Mouse (Mus musculus) right cerebral cortex, adult 18-20 months (tissue): ENCODE results near the gene Cstf2t.
A peak's percentile ranks its signal among the peaks of the same experiment; 100 is the strongest.

Experiments used
- DNase-seq: peaks from one replicate; pipeline ENCODE4 v3.0.0; 2022; ENCODE audit warnings: mixed read lengths

Gene Cstf2t

GRCm38 (mm10) chr19:31082662-31083429, at the start of gene Cstf2t:
Cstf2t (plus strand) TSS chr19:31082837.
- peak; percentile 100 for DNase-seq

DNA sequence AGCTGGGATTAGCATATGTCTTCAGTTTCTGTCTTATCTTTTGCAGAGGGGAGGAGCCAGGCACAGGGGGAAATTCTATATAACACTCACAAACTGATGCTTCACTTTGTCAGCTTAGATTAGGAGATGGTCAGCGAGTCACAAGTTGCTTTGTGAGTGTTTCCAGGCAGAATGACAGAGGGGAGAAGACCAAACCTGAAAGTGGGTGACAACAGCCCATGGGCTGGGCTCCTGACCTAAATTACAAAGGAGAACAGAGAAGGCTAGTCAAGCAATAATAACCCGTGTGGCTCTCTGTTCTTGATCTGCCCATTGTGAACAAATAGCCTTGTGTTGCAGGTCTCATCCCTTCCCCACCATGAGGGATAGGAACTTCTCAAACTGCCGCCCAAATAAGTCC, 43.7 kb upstream of the Cstf2t start:
- DNase-seq, result no peak

DNA sequence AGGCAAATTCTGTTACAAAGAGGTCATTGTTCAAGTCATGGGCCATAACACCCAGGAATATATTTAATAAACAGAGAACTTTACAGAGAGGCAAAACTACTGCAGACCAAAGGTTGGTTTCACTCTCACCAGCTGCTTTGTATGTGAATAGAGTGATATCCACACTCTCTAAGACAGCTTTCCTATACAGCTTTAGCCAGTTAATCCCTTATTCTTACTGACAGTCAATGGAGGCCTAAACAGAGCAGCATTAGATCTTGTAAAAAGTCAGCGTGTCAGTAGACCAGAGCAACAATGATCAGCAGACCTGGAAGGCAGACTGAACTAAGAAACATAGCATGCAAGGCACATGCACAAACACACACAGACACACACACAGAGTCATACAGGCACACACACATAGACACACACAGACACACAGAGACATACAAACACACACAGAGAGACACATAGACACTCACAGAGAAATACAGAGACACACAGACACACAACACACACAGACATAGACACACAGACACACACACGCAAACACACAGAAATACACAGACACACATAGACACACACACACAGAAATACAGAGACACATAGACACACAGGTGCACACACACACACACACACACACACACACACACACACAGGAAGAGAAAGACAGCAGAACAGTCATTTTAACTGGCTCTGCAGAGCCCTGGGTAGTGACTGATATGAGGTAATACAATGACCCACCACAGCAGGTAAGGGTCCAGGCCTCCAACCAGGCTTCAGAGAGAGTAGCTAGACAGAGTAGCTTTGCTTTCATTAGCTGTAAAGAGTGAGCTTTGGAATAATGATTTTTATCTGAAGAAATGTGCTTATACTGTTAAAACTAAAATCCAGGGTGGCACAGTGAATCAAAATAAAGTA, 41.4 kb upstream of the Cstf2t start:
- no peak for DNase-seq

GRCm38 (mm10) chr19:31046601-31047000, 36.0 kb upstream of the Cstf2t start:
- no peak for DNase-seq

GRCm38 (mm10) chr19:31064740-31065139, 17.9 kb upstream of the Cstf2t start:
- DNase-seq, result no peak

DNA sequence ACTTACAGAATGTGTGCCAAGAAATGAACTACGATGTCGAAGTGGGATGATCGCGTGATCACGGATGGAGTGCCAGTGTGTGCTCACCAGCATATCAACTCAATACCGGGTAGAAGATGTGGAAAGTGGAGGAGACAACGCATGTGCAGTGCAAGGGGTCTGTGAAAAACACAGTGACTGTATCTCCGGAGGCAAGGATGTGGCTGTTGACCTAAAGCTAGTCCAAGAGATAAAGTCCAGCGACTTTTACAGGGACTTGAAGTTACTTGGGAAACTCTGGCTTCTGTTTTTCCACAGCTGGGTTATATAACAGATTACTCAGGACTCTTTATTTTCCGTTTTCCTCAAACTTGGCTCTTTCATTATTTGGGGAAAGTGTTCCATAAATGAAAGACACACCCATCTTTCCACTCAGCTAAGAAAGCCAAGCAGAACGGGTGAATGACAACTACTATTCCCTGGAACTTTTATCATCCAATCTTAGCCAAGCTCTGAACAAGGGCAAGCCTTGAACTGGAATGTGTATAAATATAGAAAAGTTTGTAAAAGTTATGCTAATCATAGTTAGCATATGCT, 17.3 kb upstream of the Cstf2t start:
- DNase-seq, result no peak

GRCm38 (mm10) chr19:31073959-31074716, 8.5 kb upstream of the Cstf2t start:
- DNase-seq, result peak; percentile 9

DNA sequence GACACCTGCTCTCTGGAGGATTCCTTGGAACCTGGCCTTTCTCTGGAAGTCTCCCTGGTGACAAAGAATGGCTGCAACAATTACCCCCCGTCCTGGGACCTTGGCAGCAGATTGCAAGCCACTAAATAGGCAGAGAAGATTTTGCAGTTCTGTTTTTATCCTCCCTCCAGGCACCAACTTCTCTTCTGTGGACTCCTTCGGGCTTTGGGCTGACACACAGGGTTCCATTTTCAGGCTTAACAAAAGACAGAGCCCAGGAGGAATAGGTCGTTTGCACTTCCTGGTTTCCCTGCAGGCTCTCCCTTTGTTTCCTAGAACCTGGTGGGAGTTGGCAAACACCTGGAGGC, 7.9 kb upstream of the Cstf2t start:
- DNase-seq, result no peak

GRCm38 (mm10) chr19:31076106-31076505, 6.5 kb upstream of the Cstf2t start:
- DNase-seq, result no peak

DNA sequence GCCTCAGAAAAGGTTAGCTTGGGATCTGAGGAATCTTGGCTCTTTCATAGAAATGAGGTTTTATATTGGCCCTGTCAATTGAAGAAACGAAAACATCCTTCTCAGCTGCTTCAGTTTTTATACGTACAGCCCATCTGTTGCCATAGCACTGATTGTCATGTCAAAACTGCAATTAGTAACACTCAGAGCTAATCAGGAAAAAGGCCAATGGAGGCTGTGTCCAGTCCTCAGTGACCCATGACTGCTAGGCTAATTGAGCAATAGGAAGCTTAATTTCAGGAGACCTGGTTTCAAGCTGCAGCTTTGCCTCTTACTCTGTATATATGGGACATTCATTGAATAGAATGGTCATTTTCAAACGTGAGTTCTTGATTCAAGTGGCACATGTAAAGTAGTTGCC, 4.4 kb upstream of the Cstf2t start:
- no peak for DNase-seq

- DNase-seq, result no peak
Measured at GRCm38 (mm10) chr19:31082226-31082625, 411 bp upstream of the Cstf2t start.

DNA sequence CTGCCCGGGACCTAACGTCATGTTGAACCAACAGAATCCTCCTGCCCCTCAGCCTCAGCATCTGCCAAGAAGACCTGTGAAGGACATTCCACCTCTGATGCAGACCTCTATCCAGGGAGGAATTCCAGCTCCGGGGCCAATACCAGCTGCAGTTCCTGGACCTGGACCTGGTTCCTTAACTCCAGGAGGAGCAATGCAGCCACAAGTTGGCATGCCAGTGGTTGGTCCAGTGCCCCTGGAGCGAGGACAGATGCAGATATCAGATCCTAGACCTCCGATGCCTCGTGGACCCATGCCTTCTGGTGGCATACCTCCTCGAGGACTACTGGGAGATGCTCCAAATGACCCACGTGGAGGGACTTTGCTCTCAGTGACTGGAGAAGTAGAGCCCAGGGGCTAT, 1.1 kb downstream of the Cstf2t start:
- no peak for DNase-seq

DNA sequence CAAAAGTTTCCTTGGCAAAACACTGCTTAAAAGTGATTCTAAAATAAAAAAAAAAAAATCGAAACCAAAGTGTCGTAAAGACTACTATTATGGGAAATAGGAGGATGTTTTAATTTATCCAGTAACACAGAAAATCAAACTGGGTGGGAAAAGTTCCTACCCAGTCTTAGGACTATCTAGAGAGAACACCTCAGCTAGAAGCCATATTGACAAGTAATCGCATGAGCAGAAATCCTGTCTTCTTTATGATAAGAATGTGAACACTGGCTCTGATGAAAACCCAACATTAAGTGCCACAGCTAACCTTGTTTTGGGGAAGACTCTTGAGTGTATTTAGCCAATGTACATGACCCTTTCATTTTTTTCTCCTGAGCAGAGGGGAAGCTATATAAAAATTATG, 15.2 kb downstream of the Cstf2t start:
- DNase-seq, result no peak

GRCm38 (mm10) chr19:31099369-31099768, 16.7 kb downstream of the Cstf2t start:
- DNase-seq, result no peak

DNA sequence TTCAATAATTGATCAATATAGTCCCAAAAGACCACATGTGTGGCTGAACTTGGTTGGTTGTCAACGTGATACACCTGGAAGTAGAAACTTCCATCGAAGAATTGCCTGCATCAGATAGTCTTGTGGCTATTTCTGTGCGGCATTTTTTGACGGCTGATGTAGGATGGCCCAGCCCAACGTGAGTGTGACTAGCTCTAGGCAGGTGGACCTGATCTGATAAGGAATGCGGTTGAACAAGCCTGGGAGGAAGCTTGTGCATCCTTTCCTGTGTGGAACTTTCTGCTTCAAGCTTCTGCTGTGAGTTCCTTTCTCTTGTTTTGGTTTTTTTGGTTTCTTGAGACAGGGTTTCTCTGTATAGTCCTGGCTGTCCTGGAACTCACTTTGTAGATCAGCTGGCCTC, 22.1 kb downstream of the Cstf2t start:
- no peak for DNase-seq

DNA sequence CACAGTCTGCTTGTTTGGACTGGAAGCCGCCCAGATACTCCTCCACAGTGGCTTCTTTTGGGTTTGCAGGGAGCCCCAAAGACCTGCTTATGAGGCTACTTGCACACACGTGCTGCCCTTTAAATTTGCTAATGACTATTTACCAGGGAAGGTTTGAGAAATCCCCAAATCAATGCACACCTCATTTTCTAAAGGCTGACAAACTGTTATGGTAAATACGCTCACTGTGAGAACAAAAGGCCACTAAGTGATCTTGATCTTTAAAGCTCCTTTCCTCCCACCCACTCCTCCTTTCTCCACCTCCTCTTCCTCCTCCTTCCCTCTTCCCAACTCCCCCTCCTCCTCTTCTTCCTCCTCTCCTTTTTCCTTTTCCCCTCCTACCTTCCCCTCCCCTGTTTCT, 23.4 kb downstream of the Cstf2t start:
- no peak for DNase-seq

DNA sequence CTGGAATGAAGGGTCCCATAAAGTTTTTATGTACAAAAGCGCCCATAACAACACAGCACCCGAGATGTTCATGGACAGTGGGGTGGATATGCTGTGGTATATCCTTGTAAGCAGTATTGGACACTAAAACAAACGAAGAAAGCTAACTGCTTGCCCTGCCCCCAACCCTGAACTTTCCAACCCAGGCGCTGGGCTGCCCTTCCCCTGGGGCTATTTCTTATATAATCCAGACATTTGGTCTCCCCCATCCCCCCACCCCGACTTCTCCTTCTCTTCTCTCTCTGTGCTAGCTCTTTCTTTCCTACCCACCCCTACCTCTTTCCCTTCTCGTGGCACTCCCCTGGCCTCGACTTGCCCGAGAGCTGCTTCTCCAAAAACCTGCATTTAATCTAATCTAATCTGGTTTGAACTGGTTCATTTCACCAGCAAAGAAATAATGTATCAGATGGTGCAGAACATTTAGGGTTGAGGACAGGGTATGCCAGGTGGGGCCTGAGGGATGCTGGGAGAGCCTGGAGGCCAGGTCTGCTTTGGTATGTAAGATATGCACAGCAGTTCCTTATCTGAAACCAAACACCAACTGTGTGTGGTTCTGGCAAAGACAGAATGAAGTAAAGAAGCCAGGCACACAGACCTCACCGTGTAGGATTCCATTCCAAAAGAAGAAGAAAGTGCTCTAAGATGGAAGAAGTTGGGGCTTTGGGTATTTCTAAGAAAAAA, 24.4 kb downstream of the Cstf2t start:
- DNase-seq, result no peak

GRCm38 (mm10) chr19:31114690-31115089, 32.1 kb downstream of the Cstf2t start:
- peak; percentile 58 for DNase-seq

DNA sequence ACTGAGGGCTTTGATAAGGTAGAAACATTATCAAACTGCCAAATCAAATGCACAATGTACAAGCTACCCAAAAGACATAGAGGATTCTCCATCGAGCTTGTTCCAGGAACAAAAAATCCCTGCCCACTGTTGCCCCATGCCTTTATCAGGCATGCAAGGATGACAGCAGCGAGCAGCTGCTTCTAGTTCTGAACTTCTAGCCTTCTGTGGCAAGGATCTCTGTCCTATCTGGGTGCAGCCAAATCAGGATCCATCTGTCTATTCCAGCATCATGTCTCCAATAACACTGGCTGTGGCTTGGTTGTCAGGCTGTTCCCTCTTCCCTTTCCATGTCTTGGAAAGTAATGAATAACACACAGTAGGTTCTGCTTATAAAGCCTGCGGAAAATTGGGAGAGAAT, 42.0 kb downstream of the Cstf2t start:
- no peak for DNase-seq

DNA sequence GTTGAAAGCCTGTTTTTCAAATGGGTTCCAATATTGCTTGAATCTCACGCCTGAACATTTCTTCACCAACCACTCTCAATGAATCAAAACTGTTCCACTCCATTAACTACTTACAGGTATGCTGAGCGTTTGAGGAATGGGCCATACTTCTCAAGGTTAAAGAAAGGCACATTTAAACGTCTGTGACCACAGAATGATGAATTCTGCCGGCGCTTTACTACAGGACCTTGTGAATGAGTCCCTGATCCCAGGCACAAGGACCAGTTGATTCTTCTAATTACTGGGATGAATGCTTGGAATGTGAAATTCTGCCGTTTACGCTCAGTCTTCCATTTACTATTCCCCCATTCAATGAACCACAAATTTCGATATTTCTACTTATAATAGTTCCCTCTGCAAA, 50.0 kb downstream of the Cstf2t start:
- no peak for DNase-seq

DNA sequence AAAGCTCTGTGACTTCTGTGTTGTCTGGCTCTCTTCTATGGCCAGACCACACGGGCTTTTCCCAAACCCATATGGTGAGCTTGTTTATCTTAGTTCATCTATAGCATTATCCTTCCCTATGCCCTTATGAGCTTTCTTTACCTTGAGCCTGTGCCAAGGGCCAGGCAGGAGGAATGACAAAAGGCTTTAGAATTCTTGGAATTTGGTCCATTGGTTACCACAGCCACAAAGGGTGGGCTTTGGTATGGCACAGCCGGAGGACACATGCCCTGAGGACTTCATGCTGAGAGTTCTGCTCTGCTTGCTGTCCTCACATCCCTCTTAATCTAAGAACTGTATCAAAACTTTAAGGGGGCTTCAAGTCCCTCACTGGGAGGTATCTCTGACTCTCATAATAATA, 53.7 kb downstream of the Cstf2t start:
- DNase-seq, result no peak
